Mouse (Mus musculus) MEL (cell line): Measurements from ENCODE around the gene Cntn4. TPM values are rescaled to one million over a fixed set of nuclear protein-coding genes. Genes with fewer than 3 reads are reported as not detected.
A peak's percentile ranks its signal among the peaks of the same experiment; 100 is the strongest.

Experiments used
- DNase-seq: peaks from one replicate; pipeline ENCODE4 v3.0.0; 2011; ENCODE audit warnings: low read depth, low spot score
- H3K27ac ChIP-seq: 2 replicates; pipeline ENCODE4 v1.5.1; 2012; ENCODE audit warnings: low read depth, mild to moderate bottlenecking, control low read depth, low read length, moderate library complexity; ENCODE audit not compliant: control insufficient read depth
- H3K27me3 ChIP-seq, 2 experiments: fragments of 150-350 bp in 1 of 2; sonication (generic) in 1 of 2; 2 replicates each; pipeline ENCODE4 v1.6.1; 2012; ENCODE audit warnings: low read length in 2 of 2, mild to moderate bottlenecking in 2 of 2, improper control_type of control experiment in 1 of 2, moderate library complexity in 1 of 2; ENCODE audit not compliant: insufficient read depth in 2 of 2, control insufficient read depth in 1 of 2
- H3K36me3 ChIP-seq, 2 experiments: 2 replicates each; pipeline ENCODE4 v1.6.1; 2012 to 2014; ENCODE audit warnings: low read length in 2 of 2, improper control_type of control experiment in 1 of 2, inconsistent platforms in 1 of 2, mild to moderate bottlenecking in 1 of 2; ENCODE audit not compliant: insufficient read depth in 2 of 2, control insufficient read depth in 1 of 2
- H3K4me1 ChIP-seq, 2 experiments: fragments of 150-350 bp in 1 of 2; sonication (generic) in 1 of 2; 2 replicates each; pipeline ENCODE4 v1.6.1; 2012; ENCODE audit warnings: low read length in 2 of 2, improper control_type of control experiment in 1 of 2, mild to moderate bottlenecking in 1 of 2; ENCODE audit not compliant: insufficient read depth in 2 of 2, control insufficient read depth in 1 of 2
- H3K4me3 ChIP-seq, 2 experiments: fragments of 150-350 bp in 1 of 2; sonication (generic) in 1 of 2; 2 replicates each; pipeline ENCODE4 v1.5.1; 2012; ENCODE audit warnings: low read depth in 2 of 2, low read length in 2 of 2, mild to moderate bottlenecking in 2 of 2, moderate library complexity in 2 of 2, control low read depth in 1 of 2, improper control_type of control experiment in 1 of 2; ENCODE audit not compliant: control insufficient read depth in 1 of 2, insufficient read depth in 1 of 2
- H3K79me2 ChIP-seq: 2 replicates; pipeline ENCODE4 v1.6.1; 2012; ENCODE audit warnings: mild to moderate bottlenecking, low read length, moderate library complexity; ENCODE audit not compliant: control insufficient read depth, poor library complexity, insufficient read depth
- H3K9ac ChIP-seq: 2 replicates; pipeline ENCODE4 v1.6.1; 2012; ENCODE audit warnings: low read depth, mild to moderate bottlenecking, control low read depth, low read length, moderate library complexity; ENCODE audit not compliant: control insufficient read depth, poor library complexity, severe bottlenecking
- H3K9me3 ChIP-seq: fragments of 150-350 bp; sonication (generic); replicated peaks from 2 replicates; pipeline ENCODE4 v1.6.1; 2012; ENCODE audit warnings: mild to moderate bottlenecking, low read length, improper control_type of control experiment, moderate library complexity; ENCODE audit not compliant: insufficient read depth
- CTCF ChIP-seq, 3 experiments: IDR thresholded peaks in 2 of 3; conservative IDR thresholded peaks in 1 of 3; 2 replicates each; pipeline ENCODE4 v1.5.1; 2011 to 2012; ENCODE audit warnings: low read length in 3 of 3, low read depth in 2 of 3, mild to moderate bottlenecking in 2 of 3, improper control_type of control experiment in 1 of 3, inconsistent platforms in 1 of 3, mixed read lengths in 1 of 3, moderate library complexity in 1 of 3; ENCODE audit not compliant: control insufficient read depth in 1 of 3, insufficient read depth in 1 of 3, poor library complexity in 1 of 3, severe bottlenecking in 1 of 3
- E2F4 ChIP-seq: IDR thresholded peaks from 2 replicates; pipeline ENCODE4 v1.6.1; 2011; ENCODE audit warnings: low read depth, low read length, improper control_type of control experiment, borderline replicate concordance
- EP300 ChIP-seq, 2 experiments: IDR thresholded peaks; 2 replicates each; pipeline ENCODE4 v1.6.1; 2011; ENCODE audit warnings: improper control_type of control experiment in 2 of 2, low read length in 2 of 2, low read depth in 1 of 2, mild to moderate bottlenecking in 1 of 2
- GATA1 ChIP-seq: IDR thresholded peaks from 2 replicates; pipeline ENCODE4 v1.6.1; 2011; ENCODE audit warnings: low read depth, low read length, improper control_type of control experiment
- MAZ ChIP-seq: IDR thresholded peaks from 2 replicates; pipeline ENCODE4 v1.6.1; 2012; ENCODE audit warnings: low read depth, mild to moderate bottlenecking, inconsistent platforms, low read length, improper control_type of control experiment
- MEF2A ChIP-seq: IDR thresholded peaks from 2 replicates; pipeline ENCODE4 v1.6.1; 2014; ENCODE audit warnings: low read depth, mild to moderate bottlenecking, inconsistent platforms, low read length, improper control_type of control experiment; ENCODE audit not compliant: poor library complexity, insufficient replicate concordance, severe bottlenecking; ENCODE audit errors: extremely low read depth
- MYC ChIP-seq: IDR thresholded peaks from 2 replicates; pipeline ENCODE4 v1.6.1; 2011; ENCODE audit warnings: low read depth, mild to moderate bottlenecking, low read length, improper control_type of control experiment, moderate library complexity
- NELFE ChIP-seq: IDR thresholded peaks from 2 replicates; pipeline ENCODE4 v1.6.1; 2011; ENCODE audit warnings: low read depth, low read length, improper control_type of control experiment
- POLR2A ChIP-seq, 2 experiments: IDR thresholded peaks; 2 replicates each; pipeline ENCODE4 v1.6.1; 2011 to 2012; ENCODE audit warnings: low read length in 2 of 2, mild to moderate bottlenecking in 2 of 2, control low read depth in 1 of 2, improper control_type of control experiment in 1 of 2, low read depth in 1 of 2, moderate library complexity in 1 of 2; ENCODE audit not compliant: control insufficient read depth in 1 of 2, insufficient read depth in 1 of 2, poor library complexity in 1 of 2
- POLR2AphosphoS2 ChIP-seq: IDR thresholded peaks from 2 replicates; pipeline ENCODE4 v1.6.1; 2011; ENCODE audit warnings: low read length, improper control_type of control experiment
- POLR2AphosphoS5 ChIP-seq: IDR thresholded peaks from 2 replicates; pipeline ENCODE4 v1.6.1; 2012; ENCODE audit warnings: low read depth, borderline replicate concordance, mild to moderate bottlenecking, inconsistent platforms, low read length, moderate library complexity, mixed read lengths
- RCOR1 ChIP-seq: IDR thresholded peaks from 2 replicates; pipeline ENCODE4 v1.6.1; 2012; ENCODE audit warnings: low read depth, mild to moderate bottlenecking, inconsistent platforms, low read length, improper control_type of control experiment
- SIN3A ChIP-seq: IDR thresholded peaks from 2 replicates; pipeline ENCODE4 v1.6.1; 2012; ENCODE audit warnings: low read length, improper control_type of control experiment, inconsistent platforms
- SMC3 ChIP-seq: IDR thresholded peaks from 2 replicates; pipeline ENCODE4 v1.6.1; 2011; ENCODE audit warnings: low read depth, low read length, improper control_type of control experiment
- TAL1 ChIP-seq: IDR thresholded peaks from 2 replicates; pipeline ENCODE4 v1.6.1; 2012; ENCODE audit warnings: mild to moderate bottlenecking, inconsistent platforms, low read length, moderate library complexity, mixed read lengths
- TBP ChIP-seq: IDR thresholded peaks from 2 replicates; pipeline ENCODE4 v1.8.0; 2011; ENCODE audit warnings: low read depth, low read length, improper control_type of control experiment
- UBTF ChIP-seq: IDR thresholded peaks from 2 replicates; pipeline ENCODE4 v1.6.1; 2012; ENCODE audit warnings: low read depth, mild to moderate bottlenecking, inconsistent platforms, low read length, improper control_type of control experiment, moderate library complexity, borderline replicate concordance; ENCODE audit not compliant: insufficient read depth
- USF2 ChIP-seq, 2 experiments: IDR thresholded peaks; 2 replicates each; pipeline ENCODE4 v1.6.1; 2011 to 2012; ENCODE audit warnings: improper control_type of control experiment in 2 of 2, low read length in 2 of 2, borderline replicate concordance in 1 of 2, inconsistent platforms in 1 of 2, low read depth in 1 of 2, mild to moderate bottlenecking in 1 of 2; ENCODE audit not compliant: insufficient read depth in 1 of 2
- ZC3H11A ChIP-seq: IDR thresholded peaks from 2 replicates; pipeline ENCODE4 v1.6.1; 2012; ENCODE audit warnings: low read depth, mild to moderate bottlenecking, inconsistent platforms, low read length, improper control_type of control experiment
- ZKSCAN1 ChIP-seq: IDR thresholded peaks from 2 replicates; pipeline ENCODE4 v1.6.1; 2012; ENCODE audit warnings: low read depth, mild to moderate bottlenecking, inconsistent platforms, low read length, improper control_type of control experiment, moderate library complexity
- polyA plus RNA-seq, 2 experiments: library from polyadenylated mRNA; stranded (reverse) in 1 of 2; unstranded in 1 of 2; fragments of >175 nt in 1 of 2; fragments of >200 nt in 1 of 2; gene quantifications; 2 replicates each; pipeline versions ENCODE4 v1.2.1 to v1.2.4; 2012; ENCODE audit warnings: low replicate concordance in 2 of 2, low read depth in 1 of 2; ENCODE audit not compliant: insufficient read length in 2 of 2, insufficient read depth in 1 of 2, missing spikeins in 1 of 2
- total RNA-seq: library from RNA; depleted of rRNA; stranded (reverse); fragments of 300-350 nt; gene quantifications from 2 replicates; pipeline ENCODE4 v1.2.3, GENCODE M21; 2012

Gene Cntn4
- total and polyA plus RNA-seq, 3 experiments: not detected

GRCm38 (mm10) chr6:106118523-106119081 lies 441.1 kb downstream of the Cntn4 start:
- H3K27ac ChIP-seq: no peak overlapping the region
- no peaks in the 10 kb centered on the region for H3K27me3 ChIP-seq
- H3K4me3 ChIP-seq: no peak overlapping the region
- H3K9me3 ChIP-seq: no peaks in the 10 kb centered on the region
- H3K4me1 ChIP-seq: no peaks in the 10 kb centered on the region
- no peak overlapping the region for H3K9ac ChIP-seq
- H3K36me3 ChIP-seq: no peaks in the 10 kb centered on the region
- TF ChIP-seq E2F4: no peak
- no peak for TF ChIP-seq ZKSCAN1
- TF ChIP-seq, all 39 proteins: peak for 0
- DNase-seq: no peak
- H3K79me2 ChIP-seq: no peaks in the 10 kb centered on the region

DNA sequence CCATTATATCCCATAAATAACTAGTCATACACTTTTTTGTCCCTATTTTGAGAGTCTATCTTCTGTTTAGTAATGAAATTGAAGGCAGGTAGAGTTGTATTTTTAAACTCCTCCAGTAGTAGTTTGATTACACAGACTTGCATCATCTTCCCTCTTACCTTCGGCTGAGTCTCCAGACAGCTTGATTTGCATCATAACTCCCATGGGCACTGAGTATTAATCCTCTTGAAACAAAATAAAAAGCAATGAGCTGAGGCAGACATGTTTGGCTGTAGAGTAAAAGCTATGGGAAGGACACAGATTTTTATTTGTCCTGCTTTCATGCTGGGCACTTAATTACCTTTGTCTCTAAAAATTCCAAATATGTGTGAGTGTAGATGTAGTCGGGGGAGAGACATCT lies 476.1 kb downstream of the Cntn4 start:
- Histone ChIP-seq H3K27ac (no peak overlapping the region), H3K79me2 (no peaks in the 10 kb centered on the region), H3K4me3 (no peak overlapping the region), H3K27me3 (no peaks in the 10 kb centered on the region), H3K9me3 (no peaks in the 10 kb centered on the region), H3K36me3 (no peaks in the 10 kb centered on the region), H3K9ac (no peak overlapping the region), H3K4me1 (no peaks in the 10 kb centered on the region; a peak in 1 of 4 replicates)
- DNase-seq: peak; percentile 6
- no peak for TF ChIP-seq MAZ
- TF ChIP-seq SMC3: no peak
- TF ChIP-seq TBP: no peak
- no peak for TF ChIP-seq USF2 (IDR thresholded peaks at IDR 0.05; ENCODE audit: borderline replicate concordance in 1 of 2, insufficient read depth in 1 of 2, low read depth in 1 of 2, low read length in 2 of 2)
- no peak for TF ChIP-seq MYC
- TF ChIP-seq GATA1: no peak
- TF ChIP-seq E2F4: no peak

- Histone ChIP-seq H3K27ac (no peak overlapping the region), H3K9me3 (no peaks in the 10 kb centered on the region)
Measured at GRCm38 (mm10) chr6:106155362-106155761, 477.9 kb downstream of the Cntn4 start.

More at GRCm38 (mm10) chr6:106155362-106155761, 477.9 kb downstream of the Cntn4 start:
- no peak overlapping the region for H3K9ac ChIP-seq
- H3K4me1 ChIP-seq: no peaks in the 10 kb centered on the region; a peak in 1 of 4 replicates
- no peaks in the 10 kb centered on the region for H3K27me3 ChIP-seq
- no peaks in the 10 kb centered on the region for H3K79me2 ChIP-seq
- H3K4me3 ChIP-seq: no peak overlapping the region
- no peak for TF ChIP-seq TBP
- TF ChIP-seq ZKSCAN1: no peak
- TF ChIP-seq NELFE: no peak
- no peak for TF ChIP-seq CTCF (IDR thresholded peaks at IDR 0.05 in 2 of 3, conservative IDR thresholded peaks at IDR 0.05 in 1 of 3; ENCODE audit: control insufficient read depth in 1 of 3, insufficient read depth in 1 of 3, low read depth in 2 of 3, low read length in 3 of 3, poor library complexity in 1 of 3, severe bottlenecking in 1 of 3)
- no peak for TF ChIP-seq SIN3A
- TF ChIP-seq UBTF: no peak
- no peak for TF ChIP-seq POLR2AphosphoS2
- no peak for TF ChIP-seq MEF2A
- TF ChIP-seq MYC: no peak
- TF ChIP-seq USF2 (IDR thresholded peaks at IDR 0.05; ENCODE audit: borderline replicate concordance in 1 of 2, insufficient read depth in 1 of 2, low read depth in 1 of 2, low read length in 2 of 2): no peak
- no peak for TF ChIP-seq ZC3H11A
- TF ChIP-seq EP300 (IDR thresholded peaks at IDR 0.05; ENCODE audit: low read depth in 1 of 2, low read length in 2 of 2): no peak
- TF ChIP-seq SMC3: no peak
- no peak for TF ChIP-seq TAL1
- TF ChIP-seq RCOR1: no peak
- TF ChIP-seq POLR2A (IDR thresholded peaks at IDR 0.05; ENCODE audit: control insufficient read depth in 1 of 2, insufficient read depth in 1 of 2, low read depth in 1 of 2, low read length in 2 of 2, poor library complexity in 1 of 2): no peak
- TF ChIP-seq POLR2AphosphoS5: no peak
- TF ChIP-seq, all 39 proteins: peak for 0
- no peak for DNase-seq
- no peaks in the 10 kb centered on the region for H3K36me3 ChIP-seq
